Mouse (Mus musculus) forelimb bud, embryonic 11.5 days (tissue): ENCODE data around the gene Uck1.
A peak's percentile ranks its signal among the peaks of the same experiment; 100 is the strongest.

ENCODE experiments used
- DNase-seq: peaks from one replicate; pipeline ENCODE4 v3.0.0-alpha.2; 2012; ENCODE audit warnings: low read depth, low spot score

Uck1 gene

DNA sequence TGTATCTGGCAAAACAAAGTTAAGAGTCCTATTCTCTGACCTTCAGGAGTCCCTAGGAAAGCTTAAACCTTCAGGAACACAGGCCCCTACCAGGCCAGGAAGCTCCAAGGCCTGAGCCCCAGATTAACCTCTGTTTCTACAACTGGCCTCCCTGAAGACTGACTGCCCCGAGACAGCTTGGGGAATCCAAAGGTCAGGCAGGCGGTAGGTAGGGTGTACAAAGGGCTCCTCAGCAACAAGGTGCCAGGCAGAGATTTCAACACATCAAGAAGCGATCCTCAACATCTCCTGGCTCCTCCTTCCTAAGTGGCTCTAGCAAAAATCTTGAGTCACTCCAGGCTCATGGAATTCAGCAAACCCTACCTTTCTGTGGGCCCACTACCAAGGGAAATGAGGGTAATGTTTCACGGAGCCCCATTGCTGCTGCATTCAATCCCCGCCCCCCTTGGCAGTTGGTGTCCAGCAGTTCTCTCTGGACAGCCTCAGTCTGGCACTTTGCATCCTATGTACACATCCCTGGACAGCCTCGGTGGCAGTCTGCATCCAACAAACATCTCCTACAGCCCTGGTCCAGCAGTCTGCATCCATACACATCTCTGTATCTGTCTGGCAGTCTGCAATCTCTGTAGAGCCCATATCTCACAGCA, 949 bp downstream of the Uck1 start:
- DNase-seq, result no peak

DNA sequence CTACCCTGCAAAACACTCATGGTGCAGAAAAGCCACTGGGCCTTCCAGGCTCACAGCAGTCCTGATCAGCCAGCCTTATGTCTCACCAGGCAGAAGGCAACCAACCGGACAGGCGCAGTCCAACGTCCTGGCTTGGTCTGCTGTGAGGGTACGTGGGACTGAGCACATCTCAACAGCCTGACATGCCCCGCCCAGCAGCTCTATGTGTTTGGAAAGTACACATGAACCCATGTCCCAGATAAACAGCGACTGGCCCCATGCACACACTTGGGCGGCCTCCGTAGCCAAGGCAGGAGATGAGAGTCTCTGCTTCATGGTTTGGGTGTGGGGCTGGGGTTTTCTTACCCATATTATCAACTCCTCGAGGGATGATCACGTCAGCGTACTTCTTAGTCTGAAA, 3.7 kb downstream of the Uck1 start:
- no peak for DNase-seq

DNA sequence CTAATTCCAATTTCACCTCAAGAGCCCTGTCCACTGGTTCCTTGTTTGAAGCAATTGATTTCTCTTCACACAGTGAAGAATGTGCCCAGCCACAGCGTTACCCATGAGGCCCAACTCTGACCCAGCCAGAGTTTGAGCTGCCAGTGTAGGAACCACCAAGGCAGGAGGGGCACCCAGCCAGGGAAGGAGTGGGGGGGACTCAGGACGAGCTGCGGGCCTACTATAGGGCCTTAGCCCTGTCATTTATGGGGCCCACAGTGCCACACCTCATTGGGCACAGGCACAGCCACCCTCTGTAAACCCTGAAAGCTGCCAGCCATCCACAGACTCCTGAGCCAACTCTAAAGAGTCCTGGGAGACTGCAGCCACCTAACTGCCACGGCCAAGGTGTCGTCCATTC, 5.4 kb downstream of the Uck1 start:
- no peak for DNase-seq

DNA sequence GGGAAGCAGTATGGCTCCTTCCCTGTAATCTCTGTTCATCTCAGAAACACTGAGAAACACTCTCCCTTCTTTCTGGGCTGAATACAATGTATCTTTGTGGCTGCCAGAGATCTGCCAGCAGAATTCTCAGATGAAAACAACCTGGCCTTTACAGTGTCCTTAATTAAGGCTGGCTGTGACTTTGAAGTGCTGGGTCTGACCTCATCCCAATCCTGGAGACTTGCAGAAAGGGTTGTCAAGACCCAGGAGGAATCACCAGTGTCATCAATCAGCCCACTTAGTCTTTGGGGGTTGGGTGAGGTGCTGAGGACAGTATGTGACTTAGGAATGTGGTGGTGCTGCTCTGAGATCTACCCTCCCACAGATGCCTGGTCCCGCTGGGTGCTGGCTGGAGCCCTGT, 6.6 kb downstream of the Uck1 start:
- DNase-seq, result no peak

DNA sequence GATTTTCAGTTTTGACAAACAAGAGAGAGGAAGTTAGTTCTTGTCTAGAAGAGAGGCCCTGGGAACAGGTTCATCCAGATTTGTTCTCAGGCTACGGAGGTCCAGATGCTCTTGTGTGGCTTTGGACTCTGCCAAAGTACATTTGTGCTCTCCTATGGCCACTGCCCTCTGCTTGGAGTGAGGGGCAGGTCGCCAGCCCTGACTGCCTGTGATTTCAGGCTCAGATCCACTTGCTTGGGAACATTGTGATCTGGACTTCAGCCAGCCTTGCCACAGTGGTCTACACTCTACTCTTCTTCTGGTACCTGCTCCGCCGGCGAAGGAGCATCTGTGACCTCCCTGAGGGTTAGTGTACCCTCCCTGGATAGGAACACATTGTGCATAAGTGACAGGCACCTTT, 7.3 kb downstream of the Uck1 start:
- DNase-seq, result no peak

DNA sequence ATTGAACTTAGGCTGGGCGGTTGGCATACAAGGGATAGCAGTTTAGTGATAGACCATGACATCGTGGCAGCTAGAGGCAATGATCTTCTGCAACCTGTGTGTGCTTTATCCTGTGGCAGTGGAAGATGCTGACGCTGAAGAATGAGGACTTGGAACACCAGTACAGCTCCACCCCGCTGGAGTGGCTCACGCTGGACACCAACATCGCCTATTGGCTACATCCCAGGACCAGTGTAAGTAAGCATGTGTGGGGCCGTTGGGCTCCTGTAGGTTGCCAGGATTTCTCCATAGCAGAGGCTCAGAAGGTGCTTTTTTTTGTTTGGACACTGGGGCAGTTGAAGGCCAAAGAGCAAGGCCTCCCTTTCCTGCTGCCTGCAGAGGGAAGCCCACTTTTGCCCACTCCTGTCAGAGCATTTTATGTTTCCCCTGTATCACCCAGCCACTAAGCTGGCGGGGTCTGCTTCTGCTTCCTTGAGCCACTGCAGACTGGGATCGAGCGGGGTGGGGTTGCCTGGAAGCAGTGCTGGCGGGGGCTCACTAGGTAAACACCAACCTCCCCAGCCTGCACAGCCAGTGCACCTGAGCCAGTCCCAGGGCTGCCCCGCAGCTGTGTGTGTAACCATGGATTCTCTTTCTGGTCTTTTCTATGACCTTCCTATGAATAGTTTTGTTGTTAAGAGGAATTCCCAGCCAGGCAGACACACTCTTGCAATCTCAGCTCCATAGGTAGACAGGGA, 8.0 kb downstream of the Uck1 start:
- no peak for DNase-seq

DNA sequence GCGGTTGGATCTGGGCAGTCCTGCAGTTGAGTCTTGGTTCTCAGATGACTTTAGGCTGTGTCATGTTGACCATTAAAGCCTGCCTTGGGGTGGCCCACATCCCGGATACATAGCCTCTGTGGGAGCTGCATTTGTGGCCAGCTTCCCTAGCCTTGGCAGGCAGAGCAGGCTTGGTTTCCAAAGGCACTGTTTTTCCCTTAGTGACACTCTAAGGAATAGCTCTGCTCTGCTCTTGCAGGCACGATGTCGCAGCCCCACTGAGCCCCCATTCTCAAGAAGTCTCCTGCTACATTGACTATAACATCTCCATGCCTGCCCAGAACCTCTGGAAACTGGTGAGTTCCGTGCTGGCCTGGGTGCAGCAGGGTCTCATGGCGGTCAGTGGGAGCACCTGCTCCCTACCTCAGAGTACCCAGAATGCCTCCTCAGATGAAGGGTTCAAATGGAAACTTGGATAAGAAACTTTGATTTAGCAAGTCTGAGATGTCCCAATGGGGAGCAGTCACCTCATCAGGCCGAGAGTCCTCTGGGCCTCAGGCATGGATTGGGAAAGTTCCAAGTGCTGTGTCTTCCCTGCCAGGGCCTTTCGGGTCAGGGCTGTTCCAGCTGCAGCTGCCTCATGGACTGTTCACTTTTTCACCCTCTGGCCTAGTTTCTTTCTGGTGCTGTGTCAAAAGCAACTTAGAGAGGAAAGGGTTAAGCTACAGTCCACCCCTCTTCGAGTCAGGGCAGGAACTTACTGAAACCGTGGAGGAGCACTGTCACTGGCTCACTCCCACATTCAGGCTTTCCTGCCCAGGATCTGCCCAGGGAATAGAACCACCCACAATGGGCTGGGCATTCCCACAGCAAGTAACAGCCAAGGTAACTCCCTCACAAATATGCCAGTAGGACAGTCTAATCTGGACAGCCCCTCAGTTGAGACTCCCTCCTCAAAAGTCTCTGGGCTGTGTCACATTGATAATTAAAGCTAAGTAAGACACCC, 11.3 kb downstream of the Uck1 start:
- DNase-seq, result no peak

DNA sequence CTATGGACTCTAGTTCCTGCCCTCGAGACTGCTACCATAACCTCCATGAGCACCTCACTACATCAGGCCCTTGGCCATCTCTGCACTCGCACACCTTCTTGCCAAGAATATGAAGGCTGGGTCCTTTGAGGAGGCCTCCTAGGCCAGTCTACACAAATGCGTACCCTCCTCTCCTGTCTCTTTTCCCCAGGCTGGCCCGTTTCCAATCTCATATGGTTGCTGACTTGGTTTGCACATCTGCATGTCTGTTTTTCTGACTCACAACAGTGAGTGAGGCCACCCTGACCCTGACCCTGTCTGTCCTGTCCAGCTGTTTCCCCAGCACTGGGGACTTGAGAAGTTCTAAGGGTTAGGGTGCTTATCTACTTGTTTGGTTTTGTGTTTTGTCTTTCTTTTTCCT, 13.2 kb downstream of the Uck1 start:
- no peak for DNase-seq

DNA sequence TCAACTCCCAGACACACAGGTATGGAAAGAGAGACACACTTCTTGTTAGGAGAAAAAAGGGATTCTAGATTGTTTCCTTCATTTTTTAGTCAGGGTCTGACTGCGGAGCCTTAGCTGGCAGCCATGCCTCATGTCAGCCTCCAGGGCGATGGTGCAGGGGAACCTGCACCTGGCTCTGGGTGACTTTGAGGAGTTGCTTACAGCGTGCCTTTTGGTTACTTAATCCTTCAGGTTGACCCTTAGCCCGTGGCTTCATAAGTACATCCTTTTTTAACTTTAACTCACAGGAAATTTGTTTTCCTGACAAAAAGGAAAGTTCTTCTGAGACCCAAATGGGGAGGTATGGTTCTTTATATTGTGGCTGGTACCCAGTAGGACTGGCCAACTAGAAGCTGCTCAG, 17.0 kb downstream of the Uck1 start:
- no peak for DNase-seq

DNA sequence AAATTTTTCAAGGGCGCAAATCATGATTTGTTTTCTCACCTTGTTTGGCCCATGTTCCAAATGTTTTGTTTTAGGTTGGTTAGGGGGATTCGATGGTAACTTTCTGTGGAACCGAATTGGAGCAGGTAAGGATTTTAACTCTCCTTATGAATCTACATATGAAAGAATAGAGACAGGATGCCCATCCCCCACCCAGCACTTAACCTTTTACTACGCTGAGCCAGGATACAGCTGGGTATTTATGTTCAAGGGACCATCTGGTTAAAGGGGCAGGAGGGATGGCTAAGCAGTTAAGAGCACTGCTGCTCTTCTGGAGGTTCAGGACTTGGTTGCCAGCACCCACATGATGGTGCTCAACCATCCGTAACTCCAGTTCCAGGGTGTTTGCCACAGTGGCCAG, 19.4 kb downstream of the Uck1 start:
- DNase-seq, result no peak

DNA sequence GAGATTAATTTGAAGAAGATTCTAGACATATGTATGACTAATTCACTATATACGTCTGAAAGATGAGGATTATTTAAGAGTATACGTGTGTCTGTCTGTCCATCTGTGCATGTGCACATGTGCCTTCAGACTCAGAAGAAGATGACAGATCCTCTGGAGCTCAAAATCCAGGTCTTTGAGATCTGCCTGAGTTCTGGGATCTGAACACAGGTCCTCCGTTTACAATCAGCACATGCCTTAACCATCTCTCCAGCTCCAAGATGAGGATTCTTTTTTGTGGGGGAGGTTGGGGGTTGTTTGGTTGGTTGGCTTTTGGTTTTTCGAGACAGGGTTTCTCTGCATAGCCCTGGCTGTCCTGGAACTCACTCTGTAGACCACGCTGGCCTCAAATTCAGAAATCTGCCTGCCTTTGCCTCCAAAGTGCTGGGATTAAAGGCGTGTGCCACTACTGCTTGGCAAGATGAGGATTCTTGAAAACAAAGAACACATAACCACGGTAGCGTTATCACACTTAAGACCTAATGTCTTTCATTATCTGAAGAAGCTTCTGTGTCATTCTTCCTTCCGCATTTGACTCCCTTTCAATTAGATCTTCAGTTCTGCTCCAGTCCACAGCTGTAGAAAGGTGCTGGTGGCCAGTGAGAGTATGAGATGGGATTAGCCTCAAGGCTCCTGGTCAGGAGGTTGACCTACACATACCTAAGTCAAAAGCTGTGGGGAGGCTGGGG, 21.1 kb downstream of the Uck1 start:
- DNase-seq, result no peak

DNA sequence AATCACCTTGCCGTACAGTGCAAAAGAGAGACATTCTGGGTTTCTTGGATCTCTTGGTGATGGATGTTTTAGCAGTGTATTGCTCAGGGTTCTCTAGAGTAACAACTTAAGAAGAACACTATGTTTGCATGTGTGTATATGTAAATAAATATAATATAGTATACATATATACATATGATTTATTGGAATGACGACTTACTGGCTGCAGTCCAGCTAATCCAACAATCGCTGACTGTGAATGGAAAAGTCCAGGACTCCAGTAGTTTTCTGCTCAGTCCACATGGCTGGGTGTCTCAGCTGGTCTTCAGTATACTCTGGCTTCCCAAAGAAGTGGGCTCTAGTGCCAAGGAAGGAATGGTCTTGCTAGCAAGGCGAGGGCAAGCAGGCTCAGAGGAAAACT, 22.4 kb downstream of the Uck1 start:
- DNase-seq, result no peak

DNA sequence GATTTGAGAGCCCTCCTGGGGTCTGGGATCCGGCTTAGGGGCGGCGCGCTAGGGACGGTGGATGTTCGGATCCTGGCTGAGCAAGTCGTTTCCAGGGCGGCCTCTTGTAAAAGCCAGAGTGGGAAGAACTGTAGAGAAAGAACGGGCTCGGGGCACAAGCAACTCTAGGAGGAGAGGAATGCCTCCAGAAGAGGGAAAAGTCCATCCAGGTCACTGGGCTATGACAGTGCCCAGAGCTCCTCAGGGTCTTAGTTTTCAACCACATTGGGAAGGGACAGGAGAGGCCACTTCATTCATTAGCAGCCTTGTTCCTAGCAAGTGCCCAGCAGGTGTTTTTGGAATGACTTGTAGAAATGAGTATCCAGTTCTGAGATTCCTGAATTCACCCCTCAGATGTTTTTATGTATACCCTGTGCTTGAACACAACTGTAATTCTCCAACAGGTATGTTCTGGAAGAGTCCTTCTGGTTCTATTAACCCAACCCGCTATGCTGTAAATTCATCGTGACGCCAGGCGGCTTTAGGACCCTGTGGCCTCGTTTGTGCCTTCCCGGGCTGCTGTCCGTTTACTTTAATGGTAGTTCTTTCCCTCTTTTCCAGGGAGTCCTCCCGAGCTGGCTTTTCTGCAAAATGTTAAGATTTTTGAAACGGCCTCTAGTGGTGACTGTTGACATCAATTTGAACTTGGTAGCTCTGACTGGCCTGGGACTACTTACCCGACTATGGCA, 23.0 kb downstream of the Uck1 start:
- DNase-seq, result peak; percentile 75

DNA sequence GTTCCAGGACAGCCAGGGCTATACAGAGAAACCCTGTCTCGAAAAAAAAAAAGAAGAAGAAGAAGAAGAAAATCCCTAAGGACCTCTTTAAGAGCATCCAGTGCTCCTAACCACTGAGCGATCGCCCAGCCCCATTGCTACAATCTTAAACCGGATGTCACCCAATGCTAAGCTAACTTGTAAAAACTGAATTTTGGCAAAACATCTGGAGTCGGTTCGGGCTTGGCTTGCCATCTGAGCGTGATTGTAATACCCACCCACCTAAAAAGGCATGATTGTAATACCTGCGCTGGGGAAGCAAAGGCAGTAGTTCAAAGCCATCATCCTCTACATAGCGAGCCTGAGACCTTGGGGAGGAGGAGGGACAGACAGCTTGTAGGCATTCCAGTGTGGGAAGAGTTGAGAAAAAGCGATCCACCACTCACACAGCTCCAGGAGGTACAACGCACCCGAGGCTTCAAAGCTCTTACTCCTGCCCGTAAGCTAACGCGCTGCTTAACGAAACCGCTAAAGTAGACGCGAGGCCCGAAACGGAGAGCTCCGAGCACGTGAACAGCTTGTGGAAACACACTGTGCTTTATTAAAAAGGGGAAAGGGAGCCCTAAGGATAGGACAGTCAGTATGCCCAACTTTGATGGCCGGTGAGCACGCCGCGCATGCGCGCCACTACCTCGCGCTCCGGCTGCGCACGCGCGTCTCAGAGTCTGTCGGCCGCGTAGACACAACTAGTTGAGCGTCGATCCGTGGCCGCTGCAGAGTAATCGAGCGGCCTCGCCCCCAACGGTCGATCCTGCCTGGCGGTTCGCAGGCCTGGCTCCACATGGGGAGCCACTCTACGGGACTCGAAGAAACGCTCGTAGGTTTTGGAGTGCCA, 23.8 kb downstream of the Uck1 start, which contains the start of gene Pomt1:
Pomt1 (plus strand) TSS at position 705 of the 874 bp plus-strand sequence.
- DNase-seq, result peak; percentile 97

DNA sequence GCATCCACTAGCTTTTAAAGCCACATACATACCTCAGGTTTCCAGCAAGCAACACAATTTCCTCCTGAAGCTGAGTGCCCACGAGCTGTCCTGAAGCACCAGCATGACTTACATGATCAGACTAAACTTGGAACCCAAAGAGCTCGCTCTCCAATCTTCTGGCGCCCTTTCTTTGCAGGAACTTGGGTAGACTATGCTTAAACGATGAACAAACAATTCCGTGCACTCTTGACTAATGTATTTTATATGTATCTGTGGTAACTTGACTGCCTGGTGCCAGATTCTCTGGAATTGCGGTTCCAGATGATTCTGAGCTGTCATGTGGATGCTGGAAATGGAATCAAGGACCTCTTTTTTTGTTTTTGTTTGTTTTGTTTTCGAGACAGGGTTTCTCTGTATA, 24.5 kb downstream of the Uck1 start:
- DNase-seq, result no peak

DNA sequence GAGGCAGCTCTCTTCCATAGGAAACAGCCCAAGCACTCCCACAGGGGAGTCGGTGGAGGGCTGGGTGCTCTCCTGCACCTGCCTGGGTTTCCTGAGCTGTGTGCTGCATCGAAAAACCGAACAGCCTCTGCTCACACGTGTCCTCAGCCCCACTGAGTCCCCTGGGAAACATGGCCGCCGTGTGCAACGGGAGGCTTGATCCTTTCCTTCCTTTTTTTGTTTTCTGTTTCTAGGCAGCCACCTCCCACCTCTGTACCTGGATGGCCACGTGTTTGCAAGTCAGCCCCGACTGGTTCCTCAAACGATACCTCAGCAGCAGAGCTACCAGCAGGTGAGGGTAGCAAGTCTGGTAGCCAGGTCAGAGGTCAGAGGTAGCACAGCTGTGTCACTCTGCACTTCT, 37.9 kb downstream of the Uck1 start:
- DNase-seq, result no peak

DNA sequence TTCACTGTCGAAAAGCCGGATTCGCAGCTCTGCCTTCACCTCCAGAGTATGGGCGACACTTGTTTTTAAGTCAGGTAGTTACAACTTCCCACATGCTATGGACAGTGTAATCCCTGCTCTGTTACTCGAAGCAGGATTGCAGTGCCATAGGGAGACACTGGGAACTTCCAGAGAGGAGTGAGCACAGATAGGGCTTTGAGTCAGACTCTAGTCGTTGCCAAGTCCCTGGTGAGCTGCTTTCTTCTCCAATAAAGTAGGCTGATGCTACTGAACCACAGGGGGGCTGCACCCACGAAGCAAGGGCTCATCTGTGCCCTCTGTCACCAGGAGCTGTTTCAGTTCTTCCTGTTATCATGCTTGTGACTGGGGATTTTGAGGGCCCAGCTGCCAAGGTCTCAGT, 38.4 kb downstream of the Uck1 start:
- no peak for DNase-seq

DNA sequence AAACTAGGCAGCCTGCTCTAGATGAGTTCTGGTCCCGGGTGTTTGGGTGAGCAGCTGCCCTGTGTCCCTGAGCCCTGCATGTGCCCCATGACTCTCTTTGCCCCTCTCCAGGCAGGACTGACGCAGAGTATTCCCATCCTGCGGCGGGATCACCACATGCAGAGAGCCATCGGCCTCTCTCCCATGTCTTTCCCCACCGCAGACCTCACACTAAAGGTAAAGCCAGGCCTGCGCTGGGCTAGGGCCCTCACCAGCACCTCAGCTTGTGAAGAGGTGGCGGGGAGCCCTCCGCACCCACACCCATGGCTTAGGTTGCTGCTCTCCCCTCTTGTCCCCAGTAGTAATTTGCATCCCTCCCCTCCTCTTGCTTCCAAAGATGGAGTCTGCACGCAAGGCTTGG, 39.0 kb downstream of the Uck1 start:
- no peak for DNase-seq

DNA sequence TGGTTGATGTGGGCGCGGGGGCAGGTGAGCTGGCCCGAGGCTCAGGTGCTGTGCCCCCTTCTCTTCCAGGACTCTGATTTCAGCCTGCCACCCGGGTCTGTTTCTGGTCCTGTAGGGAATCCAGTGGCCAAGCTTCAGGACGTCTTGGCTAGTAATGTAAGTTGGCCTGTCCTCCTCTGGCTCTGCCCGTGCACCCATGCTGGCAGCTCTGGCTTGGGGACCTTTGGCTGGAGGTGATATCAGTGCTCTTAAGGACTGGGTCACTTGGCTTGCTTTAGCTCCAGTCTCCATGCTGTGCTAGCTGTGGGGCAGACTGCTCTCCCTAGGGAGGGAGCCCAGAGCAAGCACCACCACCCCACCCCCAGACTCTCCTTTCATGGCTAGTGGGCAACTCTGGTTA, 39.9 kb downstream of the Uck1 start:
- no peak for DNase-seq

DNA sequence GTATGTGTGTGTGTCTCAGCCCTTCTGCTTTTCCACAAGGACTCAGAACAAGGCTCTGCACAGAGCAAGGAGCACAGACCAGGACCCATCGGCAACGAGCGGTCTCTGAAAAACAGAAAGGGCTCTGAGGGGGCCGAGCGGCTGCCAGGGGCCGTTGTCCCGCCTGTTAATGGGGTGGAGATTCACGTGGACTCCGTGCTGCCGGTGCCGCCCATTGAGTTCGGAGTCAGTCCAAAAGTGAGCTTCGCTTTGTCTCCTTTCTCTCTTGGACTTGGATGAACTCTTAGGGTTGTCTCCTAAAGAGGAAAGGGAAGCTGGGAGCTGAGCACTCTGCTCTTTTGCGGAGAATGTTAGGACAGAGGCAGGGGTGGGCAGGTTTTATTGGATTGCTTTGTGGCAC, 40.5 kb downstream of the Uck1 start:
- DNase-seq, result no peak
